Mouse (Mus musculus) embryonic fibroblast, embryonic 13.5 days (primary cell): ENCODE data around the gene Olfr1150-ps1.

Experiments
- CTCF ChIP-seq: IDR thresholded peaks from 2 replicates; pipeline ENCODE4 v1.5.1; 2011; ENCODE audit warnings: mild to moderate bottlenecking, control low read depth, low read length, moderate library complexity, borderline replicate concordance; ENCODE audit not compliant: insufficient read depth
- POLR2A ChIP-seq: IDR thresholded peaks from 2 replicates; pipeline ENCODE4 v1.6.1; 2011; ENCODE audit warnings: low read depth, mild to moderate bottlenecking, control low read depth, low read length, moderate library complexity

DNA sequence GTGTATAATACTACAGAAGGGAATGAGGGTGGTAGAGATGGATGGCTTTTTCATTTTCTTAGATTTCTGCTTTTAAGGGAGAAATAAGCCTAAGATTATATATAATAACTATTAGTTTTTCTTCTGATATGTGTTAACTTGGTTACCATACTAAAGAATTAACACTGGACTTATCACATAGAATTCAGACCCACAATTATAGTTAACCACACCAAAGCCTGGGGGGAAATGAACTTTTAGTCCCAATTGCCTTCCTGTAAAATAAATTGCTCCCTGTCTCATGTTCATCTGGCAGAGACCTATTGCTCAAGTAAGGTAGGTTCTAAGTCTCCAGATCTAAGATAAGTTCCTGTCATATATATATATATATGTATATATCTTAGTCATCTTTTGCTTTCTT is 43.5 kb upstream of the Olfr1150-ps1 start, which contains the start of gene Olfr1143:
- no peak for TF ChIP-seq CTCF
- TF ChIP-seq POLR2A = no peak
